Mouse (Mus musculus): ENCODE results near the gene Naa35.

Naa35 gene

DNA sequence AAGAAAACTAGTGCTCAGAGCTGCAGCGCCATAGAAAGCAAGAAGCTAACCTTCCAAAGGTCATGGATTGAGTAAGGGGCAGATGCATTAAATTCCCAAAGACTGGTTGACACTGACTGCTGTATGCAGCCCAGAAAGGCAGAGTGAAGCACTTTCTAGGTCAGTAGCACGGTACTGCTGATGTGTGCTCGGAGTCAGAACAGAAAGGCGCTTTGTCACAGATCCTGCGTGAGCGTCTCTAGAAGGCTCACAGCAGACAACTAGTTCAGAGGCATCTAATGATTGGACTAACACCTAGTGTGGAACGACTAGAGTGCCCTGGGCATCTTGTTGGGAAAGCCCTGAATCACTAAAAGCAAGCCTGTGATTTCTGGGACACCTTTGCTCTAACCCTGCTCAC lies 52.7 kb downstream of the Naa35 start:
- no peak for DNase-seq (ENCODE audit: low spot score in 2 of 2)

DNA sequence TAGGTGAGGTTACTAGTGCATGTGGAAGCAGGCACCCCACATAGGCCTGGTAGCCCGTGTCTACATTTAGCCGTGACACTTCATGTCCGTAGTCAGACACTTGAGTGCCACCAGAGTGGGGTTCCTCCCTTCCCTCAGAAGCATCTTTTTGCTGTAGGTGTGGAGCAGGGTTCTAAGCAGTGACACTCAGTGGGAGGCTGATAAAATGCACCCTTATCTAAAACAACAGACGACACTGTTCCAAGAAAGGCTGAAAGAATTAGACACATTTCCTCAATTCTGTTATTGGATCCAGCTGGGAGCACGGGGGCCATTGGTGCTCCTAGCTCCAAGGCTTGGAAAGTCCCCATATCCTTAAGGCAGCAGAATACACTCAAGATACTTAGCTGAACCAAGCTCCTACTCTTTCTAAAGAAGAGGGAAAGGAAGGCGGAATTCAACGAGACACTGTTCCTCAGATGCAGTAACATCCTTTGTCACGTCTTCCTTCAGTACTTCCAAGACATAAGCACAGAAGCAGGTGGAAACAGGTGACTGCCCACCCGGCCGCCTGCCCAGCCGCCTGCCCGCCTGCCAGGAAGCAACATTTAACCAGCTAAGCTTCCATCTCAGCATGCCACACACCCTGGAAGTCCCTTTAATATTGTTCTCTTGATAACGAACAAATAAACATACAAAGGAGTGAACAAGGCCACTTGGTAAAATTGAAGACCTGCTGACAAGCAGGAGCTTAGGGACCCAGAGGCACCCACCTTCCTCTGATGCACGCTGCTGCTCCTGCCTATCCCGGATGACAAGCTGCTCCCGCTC lies 54.5 kb downstream of the Naa35 start:
- DNase-seq (ENCODE audit: low spot score in 2 of 2): no peak

DNA sequence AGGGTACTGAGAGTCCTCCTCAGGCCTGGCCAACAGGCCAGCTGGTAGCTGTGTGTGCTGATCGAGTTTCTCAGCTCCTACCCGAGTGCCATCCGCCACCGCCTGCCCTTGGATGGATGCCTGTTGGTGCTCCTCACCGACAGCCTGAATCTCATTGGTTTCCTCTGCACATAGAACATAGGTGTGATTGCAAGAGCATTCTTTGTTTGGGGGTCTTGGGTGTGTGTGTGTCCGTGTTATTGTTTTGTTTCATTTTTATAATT lies 55.0 kb downstream of the Naa35 start:
- DNase-seq (ENCODE audit: low spot score in 2 of 2): no peak

DNA sequence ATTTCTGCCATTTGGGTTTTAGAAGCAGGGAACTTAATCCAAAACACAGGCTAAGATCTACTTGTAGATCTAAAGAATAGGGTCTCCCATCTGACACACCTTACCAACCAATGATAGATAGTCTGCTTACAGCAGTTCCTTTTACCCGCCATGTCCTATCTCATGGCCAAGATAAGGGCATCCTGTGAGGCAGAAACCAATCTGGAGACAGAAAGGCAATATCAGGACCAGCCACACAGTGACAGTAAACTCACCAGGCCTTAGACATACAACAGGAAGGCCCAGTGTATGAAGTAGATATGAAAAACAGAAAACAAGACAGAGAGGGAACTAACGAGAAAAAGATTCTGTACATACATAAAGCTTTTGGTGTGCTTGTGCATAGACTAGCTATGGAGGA lies 57.8 kb downstream of the Naa35 start:
- DNase-seq (ENCODE audit: low spot score in 2 of 2): no peak

DNA sequence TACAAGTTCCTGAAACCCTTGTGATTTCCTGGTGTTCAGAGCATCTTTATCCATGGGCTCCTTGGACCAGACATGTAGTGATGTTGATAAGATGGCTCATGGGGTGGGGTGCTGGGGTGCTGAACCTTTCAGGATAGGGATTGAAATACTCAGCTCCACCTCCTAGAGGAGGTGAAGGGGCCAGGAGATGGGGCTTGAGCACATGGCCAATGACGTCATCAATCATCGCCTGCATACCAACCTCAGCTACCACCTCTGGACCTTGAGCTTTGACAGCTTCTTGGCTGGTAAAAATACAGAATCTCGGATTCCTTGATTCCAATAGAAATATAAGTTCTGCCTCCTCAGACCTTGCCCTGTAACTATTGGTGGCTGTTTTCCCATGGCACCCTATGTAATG lies 60.4 kb downstream of the Naa35 start:
- DNase-seq (ENCODE audit: low spot score in 2 of 2): no peak

DNA sequence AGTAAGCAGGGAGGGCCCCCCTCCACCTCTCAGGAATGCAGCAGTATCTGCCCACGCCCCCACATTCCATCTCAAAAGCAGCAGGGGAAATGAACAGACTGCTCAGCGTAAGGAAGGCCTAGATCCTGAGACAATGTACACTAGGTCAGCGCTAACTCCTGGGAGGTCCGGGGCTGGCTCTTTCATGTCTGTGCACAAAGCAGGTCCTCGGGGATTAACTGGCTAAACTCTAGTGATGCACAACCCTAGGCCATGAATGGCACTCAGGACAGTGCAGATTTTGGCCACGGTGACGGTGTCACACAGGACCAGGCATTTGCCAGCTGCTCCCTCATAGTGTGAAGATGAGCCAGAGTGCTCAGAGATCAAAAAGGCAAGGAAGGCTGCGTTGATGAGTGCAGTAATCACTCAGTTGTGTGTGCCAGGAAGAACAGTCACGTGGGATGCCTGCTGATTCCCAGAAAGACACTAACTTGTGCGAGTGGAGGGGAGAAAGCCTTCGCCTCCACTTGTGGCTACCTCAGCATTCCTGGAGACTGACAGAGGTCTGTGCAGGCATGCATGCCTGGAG lies 61.7 kb downstream of the Naa35 start:
- DNase-seq (ENCODE audit: low spot score in 2 of 2): no peak

DNA sequence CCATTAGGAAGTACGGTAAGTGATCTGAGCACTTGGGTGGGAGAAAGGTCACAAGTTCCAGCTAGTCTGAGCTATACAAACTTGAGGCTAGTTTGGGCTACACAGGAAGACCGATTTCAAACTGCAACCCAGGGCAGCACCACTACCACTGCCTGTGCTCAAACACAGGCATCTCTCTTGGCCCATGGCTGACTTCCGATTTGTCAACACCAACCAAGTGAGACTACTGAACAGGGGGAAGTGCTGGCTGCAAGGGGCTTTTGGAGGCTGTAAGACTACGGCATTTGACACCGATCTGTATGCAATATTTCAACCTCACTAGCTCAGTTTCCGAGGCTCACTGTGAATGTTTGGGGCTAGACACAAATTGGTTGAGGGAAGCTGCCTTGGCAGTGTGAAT lies 62.4 kb downstream of the Naa35 start:
- no peak for DNase-seq (ENCODE audit: low spot score in 2 of 2)

DNA sequence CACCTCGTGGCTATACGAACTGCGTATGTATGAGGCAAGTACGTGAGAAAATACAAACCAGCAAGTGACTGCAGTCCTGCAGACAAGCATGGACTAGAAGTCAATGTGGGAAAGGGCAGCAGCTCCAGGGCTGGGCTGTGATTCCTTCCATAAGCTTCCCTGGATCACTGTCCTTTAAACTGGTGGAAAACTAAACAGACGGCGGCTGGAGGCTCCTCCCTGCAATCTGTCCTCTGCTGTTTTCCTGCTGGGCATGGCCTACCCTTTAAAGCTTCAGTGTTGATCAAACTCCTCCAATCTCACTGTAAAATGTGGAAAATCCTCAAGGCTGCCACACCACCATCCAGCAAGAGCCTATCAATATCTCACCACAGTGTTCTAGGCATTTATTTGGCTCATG lies 63.5 kb downstream of the Naa35 start:
- DNase-seq (ENCODE audit: low spot score in 2 of 2): no peak

DNA sequence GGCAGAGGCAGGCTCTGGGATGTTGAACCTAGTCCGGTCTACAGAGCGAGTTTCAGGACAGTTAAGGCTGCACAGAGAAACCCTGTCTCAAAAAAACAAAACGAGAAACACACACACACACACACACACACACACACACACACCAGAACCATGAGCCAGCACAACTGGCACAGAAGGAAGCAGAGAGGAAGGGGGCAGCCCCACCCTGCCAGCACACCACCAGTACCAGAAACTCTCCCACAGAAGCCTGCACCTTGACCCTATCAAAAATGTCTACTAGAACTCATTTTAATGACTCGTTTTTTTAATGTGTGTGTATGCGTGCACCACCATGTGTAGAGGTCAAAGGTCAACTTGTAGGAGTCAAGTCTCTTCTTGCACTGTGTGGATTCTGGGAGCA lies 64.7 kb downstream of the Naa35 start:
- DNase-seq (ENCODE audit: low spot score in 2 of 2): no peak

DNA sequence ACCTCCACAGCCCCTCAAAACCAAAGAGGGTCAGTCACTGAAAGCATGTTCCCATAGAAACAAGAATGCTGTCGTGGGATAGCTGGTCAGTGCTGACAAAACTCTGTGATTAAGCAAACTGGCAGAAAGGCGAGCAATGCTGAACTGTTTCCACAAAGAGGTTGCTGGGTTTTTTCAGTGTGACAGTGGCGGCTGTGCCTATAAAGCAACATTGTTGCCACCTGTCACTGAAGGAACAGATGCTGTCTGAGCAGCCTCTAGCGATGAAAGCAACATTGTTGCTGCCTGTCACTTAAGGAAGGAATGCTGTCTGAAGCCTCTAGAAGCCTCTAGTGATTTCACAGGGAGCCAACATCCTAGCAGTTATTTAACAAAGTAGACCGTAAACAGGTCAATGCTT lies 67.6 kb downstream of the Naa35 start:
- no peak for DNase-seq (ENCODE audit: low spot score in 2 of 2)

DNA sequence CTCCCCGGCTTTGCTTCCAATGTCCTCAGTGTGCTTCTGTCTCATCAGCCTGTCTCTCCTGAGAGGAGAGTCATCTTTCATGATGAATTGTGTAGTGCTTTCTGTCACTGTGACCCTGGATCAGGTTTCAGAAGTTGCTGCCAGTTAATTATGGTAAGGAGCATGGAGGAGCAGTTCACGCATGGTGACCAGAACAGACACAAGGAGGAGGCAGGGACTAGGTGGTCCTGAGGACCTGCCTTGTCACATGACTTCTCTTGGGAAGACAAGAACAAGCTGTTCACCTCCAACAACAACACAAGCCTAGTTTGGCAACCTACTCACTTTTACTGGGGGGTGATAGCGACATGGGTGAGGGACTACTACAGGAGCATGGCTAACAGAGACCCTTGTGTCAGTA lies 68.1 kb downstream of the Naa35 start:
- no peak for DNase-seq (ENCODE audit: low spot score in 2 of 2)

DNA sequence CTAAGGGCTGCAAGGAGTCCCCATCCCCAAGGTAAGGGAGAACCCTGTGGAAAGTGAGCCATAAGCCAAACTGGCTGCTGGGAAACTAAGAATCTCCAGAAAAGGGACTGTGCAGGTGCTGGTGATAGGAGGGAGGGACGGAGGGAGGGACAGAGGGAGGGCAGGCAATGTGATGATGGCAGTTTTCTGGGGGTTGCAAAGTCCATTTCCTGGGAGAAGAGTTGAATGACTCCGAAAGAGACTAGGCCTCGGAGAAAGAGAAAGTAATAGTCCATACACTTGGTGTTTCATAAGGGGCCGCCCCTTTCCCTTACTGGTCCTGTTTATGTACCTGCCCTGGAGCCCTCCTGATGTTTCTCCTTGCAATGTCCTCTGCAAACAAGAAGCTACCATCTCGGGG lies 69.4 kb downstream of the Naa35 start:
- no peak for DNase-seq (ENCODE audit: low spot score in 2 of 2)

DNA sequence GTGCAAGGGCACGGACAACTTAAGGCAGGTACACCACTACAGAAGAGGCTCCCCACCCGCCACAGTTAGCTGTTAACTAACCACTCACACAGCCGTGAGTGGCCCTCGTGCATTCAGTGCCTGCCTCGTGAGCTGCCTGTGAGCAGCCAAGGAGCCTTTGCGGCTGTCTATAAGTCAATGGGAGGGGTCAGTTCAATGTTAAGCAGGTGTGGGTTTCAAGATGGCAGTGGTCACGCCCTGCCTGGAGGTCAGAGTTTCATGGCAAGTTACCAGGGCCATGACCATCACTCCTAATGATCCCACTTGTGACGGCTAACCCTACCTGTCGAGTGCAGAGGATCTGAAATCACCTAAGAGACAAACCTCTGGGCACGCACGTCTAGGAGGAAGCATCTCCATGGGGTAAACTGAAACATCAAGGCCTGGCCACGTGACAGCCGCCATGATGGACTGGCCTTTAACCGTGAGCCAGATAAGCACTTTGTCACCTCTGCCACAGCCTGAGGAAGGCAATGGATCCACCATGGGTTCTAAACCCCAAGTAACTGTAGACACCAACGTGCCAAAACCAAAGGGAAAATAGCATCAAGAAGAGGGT lies 70.8 kb downstream of the Naa35 start:
- no peak for DNase-seq (ENCODE audit: low spot score in 2 of 2)

DNA sequence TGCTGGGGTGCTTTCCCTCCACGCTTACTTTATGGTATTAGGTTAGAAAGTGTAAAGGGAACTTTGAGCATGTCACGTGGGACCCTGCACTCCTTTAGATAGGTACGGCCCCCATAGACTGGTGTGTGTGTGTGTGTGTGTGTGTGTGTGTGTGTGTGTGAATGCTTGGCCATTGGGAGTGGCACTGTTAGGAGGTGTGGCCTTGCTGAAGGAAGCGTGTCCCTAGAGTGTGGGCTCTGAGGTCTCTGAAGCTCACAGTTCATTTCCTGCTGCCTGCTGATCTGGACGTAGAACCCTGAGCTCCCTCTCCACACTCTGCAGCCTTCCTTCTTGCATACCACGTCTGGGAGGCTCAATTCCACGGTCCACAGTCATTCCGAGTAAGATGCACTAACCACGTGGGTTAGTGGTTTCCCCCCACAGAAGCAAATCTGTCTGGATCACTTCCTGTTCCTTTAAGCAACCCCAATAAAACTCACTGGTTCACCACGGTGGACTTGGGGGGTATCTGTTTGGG lies 71.3 kb downstream of the Naa35 start:
- DNase-seq (ENCODE audit: low spot score in 2 of 2): no peak

DNA sequence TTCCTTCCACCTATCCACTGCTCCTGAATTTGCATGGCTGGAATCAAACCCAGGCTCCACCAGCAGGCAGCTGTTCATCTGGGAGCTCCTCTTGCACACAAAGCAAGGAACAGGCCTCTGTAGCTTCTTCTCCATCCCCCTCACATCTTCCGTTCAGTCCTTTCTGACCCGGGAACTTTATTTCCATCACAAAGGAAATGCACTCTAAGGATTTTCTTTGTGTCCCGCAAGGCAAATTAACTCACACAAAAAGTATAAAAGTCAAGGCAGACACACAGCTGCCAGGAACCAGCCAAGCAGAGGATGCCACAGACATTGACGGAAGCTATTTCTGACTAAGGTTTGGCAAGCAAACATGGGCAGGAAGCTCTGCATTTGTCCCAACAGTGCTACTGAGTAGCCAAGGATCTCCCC lies 71.9 kb downstream of the Naa35 start:
- no peak for DNase-seq (ENCODE audit: low spot score in 2 of 2)

DNA sequence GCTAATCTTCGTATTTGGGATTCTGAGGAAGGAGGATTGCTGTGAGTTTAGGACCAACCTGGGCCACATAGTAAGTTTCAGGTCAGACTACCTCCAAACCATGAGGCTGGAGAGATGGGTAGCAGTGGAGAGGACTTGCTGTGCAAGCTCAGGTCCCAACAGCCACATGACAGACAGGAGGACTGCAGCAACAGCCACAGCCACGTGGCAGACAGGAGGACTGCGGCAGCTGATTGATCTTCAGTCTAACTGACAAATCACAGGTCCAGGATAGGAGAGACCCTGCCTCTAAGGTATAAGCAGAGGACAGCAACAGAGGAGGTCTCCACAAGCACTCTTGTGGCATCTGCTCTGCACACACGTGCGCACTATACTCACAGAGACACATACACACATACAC lies 72.7 kb downstream of the Naa35 start:
- DNase-seq (ENCODE audit: low spot score in 2 of 2): no peak

DNA sequence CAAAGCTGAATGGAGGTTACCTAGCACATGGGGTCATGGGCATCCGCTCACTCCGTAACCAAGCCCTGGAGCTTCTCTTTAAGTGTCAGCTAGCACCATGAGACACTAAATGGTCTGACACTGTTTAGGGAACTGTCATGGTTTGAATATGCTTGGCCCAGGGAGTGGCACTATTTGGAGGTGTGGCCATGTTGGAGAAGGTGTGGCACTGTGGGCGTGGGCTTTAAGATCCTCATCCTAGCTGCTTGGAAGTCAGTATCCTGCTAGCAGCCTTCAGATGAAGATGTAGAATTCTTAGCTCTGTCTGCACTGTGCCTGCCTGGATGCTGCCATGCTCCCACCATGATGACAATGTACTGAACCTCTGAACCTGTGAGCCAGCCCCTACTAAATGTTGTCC lies 75.3 kb downstream of the Naa35 start:
- DNase-seq (ENCODE audit: low spot score in 2 of 2): no peak

DNA sequence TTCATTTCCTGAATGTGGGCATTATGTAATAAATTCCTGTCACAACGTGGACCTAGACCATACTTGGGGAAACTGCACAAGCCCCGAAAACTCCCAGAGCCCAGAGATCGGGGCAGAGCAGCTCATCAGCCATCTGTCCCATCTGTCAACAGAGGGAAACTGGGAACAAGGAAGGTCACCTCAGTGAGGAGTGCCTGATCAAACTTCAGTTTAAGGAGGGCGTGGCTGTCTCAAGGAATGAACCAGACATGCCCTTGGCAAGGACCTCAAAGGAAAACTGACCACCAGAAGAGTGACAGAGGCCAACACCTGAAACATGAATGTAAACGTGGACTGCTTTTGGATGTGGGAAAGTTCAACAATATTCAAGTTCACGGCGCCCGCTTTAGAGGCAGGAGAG lies 76.3 kb downstream of the Naa35 start:
- DNase-seq (ENCODE audit: low spot score in 2 of 2): no peak

DNA sequence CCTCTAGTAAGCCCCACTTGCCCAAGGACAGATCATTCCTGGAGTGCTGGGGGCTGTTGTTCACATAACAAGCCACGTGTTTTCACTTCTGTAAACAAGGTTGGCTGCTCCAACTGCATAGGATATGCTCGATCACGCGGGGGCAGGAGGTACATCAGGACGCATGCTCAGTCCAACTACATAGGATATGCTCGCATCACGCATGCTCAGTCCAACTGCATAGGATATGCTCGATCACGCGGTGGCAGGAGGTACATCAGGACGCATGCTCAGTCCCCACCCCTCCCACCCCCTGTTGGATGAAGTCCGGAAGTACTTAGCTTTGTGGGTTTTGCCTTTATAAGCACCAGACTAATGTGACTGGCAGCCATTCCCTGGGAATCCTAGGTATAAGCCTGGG lies 76.9 kb downstream of the Naa35 start:
- no peak for DNase-seq (ENCODE audit: low spot score in 2 of 2)

DNA sequence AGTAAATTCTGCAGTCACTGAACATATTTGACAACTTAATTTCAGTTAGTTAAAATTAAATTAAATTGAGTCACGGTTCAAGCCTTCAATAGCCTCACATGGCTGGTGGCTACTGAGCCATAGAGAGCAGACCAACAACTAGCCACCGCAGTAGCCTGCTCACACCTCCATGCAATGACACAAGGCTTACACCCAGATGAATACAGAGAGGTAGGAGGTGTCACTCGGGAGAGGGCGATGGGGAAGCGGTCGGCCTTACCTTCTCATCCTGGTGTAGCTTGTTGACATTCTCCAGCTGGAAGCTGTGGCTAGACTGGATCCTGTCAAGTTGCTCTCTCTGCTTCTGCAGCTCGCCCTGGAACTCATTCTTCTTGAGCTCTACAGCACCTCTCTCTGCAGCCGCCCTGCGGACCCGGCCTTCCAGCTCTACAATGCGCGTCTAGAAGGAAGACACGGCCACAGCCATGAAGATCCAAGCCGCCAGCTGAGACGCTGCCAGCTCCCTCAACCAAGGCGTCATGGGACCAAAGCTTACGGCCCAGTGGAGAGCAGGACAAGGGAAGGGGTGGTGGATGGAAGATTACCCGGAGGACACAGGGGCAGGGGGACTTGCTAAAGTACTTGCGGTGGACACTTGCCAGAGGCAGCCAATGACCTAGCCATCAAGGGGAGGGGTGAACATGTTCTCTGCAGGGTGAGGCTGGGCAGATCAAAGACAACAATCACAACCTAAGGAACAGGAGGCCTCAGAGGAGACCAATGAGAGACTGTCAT lies 79.1 kb downstream of the Naa35 start:
- DNase-seq (ENCODE audit: low spot score in 2 of 2): no peak

DNA sequence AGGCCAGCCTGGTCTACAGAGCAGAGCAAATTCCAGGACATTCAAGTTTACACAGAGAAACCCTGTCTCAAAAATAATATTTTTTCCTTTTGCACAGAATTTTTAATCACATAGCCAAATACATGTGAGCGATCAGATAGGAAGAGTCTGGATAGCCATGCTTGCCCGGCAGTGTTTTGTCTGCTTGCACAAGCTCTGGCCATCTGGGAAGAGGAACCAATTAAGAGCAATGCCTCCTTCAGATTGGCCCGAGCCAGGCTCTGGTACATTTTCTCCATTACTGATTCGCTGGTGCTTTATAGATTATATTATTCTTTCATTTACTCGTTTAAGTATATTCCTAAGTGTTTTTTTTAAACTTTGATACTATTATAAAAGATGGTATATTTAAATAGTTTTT lies 82.7 kb downstream of the Naa35 start:
- no peak for DNase-seq (ENCODE audit: low spot score in 2 of 2)

DNA sequence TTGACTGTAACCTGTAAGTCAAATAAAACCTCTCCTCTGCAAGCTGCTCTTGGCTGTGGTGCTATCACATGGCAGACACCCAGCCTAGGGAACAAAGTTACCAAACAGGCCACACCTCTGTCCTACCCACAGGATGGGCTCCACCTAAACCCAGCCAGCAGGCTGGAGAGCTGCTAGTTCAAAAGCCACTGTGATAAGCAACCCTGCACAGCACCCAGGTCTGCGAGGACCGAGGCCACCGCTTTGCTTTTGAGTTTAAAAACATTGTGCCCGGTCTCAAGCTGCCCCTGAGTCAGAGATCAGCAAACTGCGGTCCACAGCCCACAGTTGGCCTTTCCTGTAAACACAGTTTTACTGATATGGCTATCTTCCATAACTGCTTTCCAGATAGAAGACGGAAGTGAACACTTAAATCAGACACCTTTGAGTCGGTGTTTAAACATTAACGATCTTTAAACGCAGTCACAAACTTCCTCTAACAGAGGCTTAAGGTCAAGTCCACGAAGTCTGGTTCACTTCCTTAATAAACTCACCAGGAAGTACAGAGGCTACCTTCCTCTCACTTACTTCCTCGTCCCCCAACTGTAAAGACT lies 83.5 kb downstream of the Naa35 start:
- DNase-seq (ENCODE audit: low spot score in 2 of 2): no peak
